Mouse (Mus musculus) ES-Bruce4 (cell line): ENCODE measurements around the gene Hagh. TPM values are rescaled to one million over a fixed set of nuclear protein-coding genes. Genes with fewer than 3 reads are reported as not detected.

ENCODE experiments used
- H3K27ac ChIP-seq: 2 replicates; pipeline ENCODE4 v1.5.1; 2012; ENCODE audit warnings: low read length, inconsistent platforms; ENCODE audit not compliant: insufficient read depth
- H3K27me3 ChIP-seq: 2 replicates; pipeline ENCODE4 v1.6.1; 2012; ENCODE audit warnings: mild to moderate bottlenecking, low read length, inconsistent platforms; ENCODE audit not compliant: control insufficient read depth, poor library complexity, insufficient read depth, severe bottlenecking
- H3K36me3 ChIP-seq: 2 replicates; pipeline ENCODE4 v1.6.1; 2012; ENCODE audit warnings: inconsistent platforms, mild to moderate bottlenecking, low read length, moderate library complexity; ENCODE audit not compliant: control insufficient read depth, poor library complexity, insufficient read depth, severe bottlenecking
- H3K4me1 ChIP-seq: one replicate; pipeline ENCODE4 v1.8.1; 2011; ENCODE audit warnings: low read length; ENCODE audit not compliant: control insufficient read depth, insufficient read depth
- H3K4me3 ChIP-seq: 2 replicates; pipeline ENCODE4 v1.5.1; 2011; ENCODE audit warnings: low read depth, mild to moderate bottlenecking, low read length
- H3K9ac ChIP-seq: 2 replicates; pipeline ENCODE4 v1.6.1; 2012; ENCODE audit warnings: low read depth, mild to moderate bottlenecking, inconsistent platforms; ENCODE audit not compliant: poor library complexity, severe bottlenecking
- H3K9me3 ChIP-seq: replicated peaks from 2 replicates; pipeline ENCODE4 v1.6.1; 2012; ENCODE audit warnings: mild to moderate bottlenecking, low read length, inconsistent platforms; ENCODE audit not compliant: control insufficient read depth, poor library complexity, insufficient read depth, severe bottlenecking
- CTCF ChIP-seq: IDR thresholded peaks from one replicate; pipeline ENCODE4 v1.8.1; 2011; ENCODE audit warnings: low read depth, low read length
- EP300 ChIP-seq: IDR thresholded peaks from 2 replicates; pipeline ENCODE4 v1.6.1; 2011; ENCODE audit warnings: low read depth, low read length; ENCODE audit not compliant: insufficient read depth
- POLR2A ChIP-seq: IDR thresholded peaks from one replicate; pipeline ENCODE4 v1.8.1; 2011; ENCODE audit warnings: low read length; ENCODE audit not compliant: insufficient read depth
- polyA plus RNA-seq: library from polyadenylated mRNA; stranded (reverse); fragments of >200 nt; gene quantifications from 2 replicates; pipeline ENCODE4 v1.2.4, GENCODE M21; 2011; ENCODE audit warnings: low read depth; ENCODE audit not compliant: missing spikeins, insufficient read depth, insufficient read length

Hagh gene
- polyA plus RNA-seq, 1 experiment = 26.9 TPM

DNA sequence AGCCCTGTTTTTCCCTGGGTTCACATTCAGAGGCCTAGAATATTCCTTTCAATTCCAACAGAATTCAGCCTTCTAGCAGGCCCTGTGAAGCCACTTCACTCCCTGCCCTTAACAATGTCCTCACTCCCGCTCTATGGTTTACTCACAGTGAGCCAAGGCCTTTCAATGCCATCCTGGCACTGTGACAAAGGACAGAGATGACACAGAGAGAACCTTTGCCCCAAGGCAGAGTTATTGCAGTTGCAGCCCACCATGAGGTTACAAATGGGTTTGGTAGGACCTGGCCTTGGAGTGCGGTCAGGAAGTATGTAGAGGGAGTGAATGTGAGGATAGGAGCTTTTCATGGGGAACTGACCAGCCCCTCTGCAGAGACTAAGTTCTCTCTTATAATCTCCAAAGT, 67.6 kb downstream of the Hagh start:
- H3K36me3 ChIP-seq = peaks cover 17% of the 10 kb centered on the region
- no peaks in the 10 kb centered on the region for H3K9me3 ChIP-seq
- no peaks in the 10 kb centered on the region for H3K27me3 ChIP-seq
- H3K4me3 ChIP-seq = no peak overlapping the region
- no peak overlapping the region for H3K9ac ChIP-seq
- no peak overlapping the region for H3K27ac ChIP-seq
- no peak for TF ChIP-seq EP300
- TF ChIP-seq POLR2A = no peak
- TF ChIP-seq CTCF = no peak
- H3K4me1 ChIP-seq = no peaks in the 10 kb centered on the region

DNA sequence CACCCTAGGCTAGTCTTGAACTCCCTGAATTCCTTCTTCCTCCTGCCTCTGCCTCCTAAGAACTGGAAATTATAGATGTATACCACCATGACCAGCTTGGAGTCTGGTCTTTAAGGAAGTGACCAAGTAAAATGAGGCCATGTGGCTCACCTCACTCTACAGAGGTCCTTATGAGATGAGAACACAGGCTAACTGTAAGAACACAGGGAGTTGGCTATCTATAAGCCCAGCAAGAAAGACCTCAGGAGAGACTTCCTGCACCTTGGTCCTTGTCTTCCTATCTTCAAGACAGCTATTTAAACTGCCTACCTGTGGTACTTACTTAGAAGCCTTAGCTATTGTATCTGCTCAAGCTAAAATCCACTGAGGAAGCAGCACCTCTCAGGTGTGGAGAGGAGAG, 74.0 kb downstream of the Hagh start:
- peaks cover 27% of the 10 kb centered on the region for H3K36me3 ChIP-seq
- H3K9me3 ChIP-seq = no peaks in the 10 kb centered on the region
- H3K4me3 ChIP-seq = no peak overlapping the region
- H3K27me3 ChIP-seq = no peaks in the 10 kb centered on the region
- H3K27ac ChIP-seq = no peak overlapping the region
- H3K4me1 ChIP-seq = no peaks in the 10 kb centered on the region
- no peak overlapping the region for H3K9ac ChIP-seq
- TF ChIP-seq EP300 (no peak), CTCF (no peak)

Other genes starting within 250 kb of the Hagh start
- gene Tsc2, start 207.5 kb upstream of the Hagh start, polyA plus RNA-seq = 51.1 and 53.2 TPM in 2 replicates
- gene Nthl1, start 207.5 kb upstream of the Hagh start, polyA plus RNA-seq = 21.5 and 27.2 TPM in 2 replicates
- 10.3 and 13.5 TPM in 2 replicates for gene Slc9a3r2, start 189.8 kb upstream of the Hagh start, polyA plus RNA-seq
- 1.6 TPM in 1 of 2 replicates, not detected in the other for gene Npw, start 181.7 kb upstream of the Hagh start, polyA plus RNA-seq
- gene Zfp598, start 170.5 kb upstream of the Hagh start, polyA plus RNA-seq = 39.0 and 42.1 TPM in 2 replicates
- gene Syngr3, start 150.2 kb upstream of the Hagh start, polyA plus RNA-seq = 8.1 and 8.9 TPM in 2 replicates
- 79.6 and 84.0 TPM in 2 replicates for gene Gfer, start 144.0 kb upstream of the Hagh start, polyA plus RNA-seq
- 1.2 and 2.3 TPM in 2 replicates for gene Noxo1, start 143.9 kb upstream of the Hagh start, polyA plus RNA-seq
- 43.3 and 44.4 TPM in 2 replicates for gene Tbl3, start 132.5 kb upstream of the Hagh start, polyA plus RNA-seq
- gene Rnf151, start 122.1 kb upstream of the Hagh start, polyA plus RNA-seq = not detected in 2 replicates
- gene Rps2, start 122.0 kb upstream of the Hagh start, polyA plus RNA-seq = 1,670 and 1,851 TPM in 2 replicates
- 88.7 and 90.9 TPM in 2 replicates for gene Ndufb10, start 115.7 kb upstream of the Hagh start, polyA plus RNA-seq
- 0.65 TPM in 1 of 2 replicates, not detected in the other for gene Rpl3l, start 112.3 kb upstream of the Hagh start, polyA plus RNA-seq
- gene Msrb1, start 103.5 kb upstream of the Hagh start, polyA plus RNA-seq = 27.8 and 34.5 TPM in 2 replicates
- 0.72 TPM in 1 of 2 replicates, not detected in the other for gene Hs3st6, start 87.2 kb upstream of the Hagh start, polyA plus RNA-seq
- gene Meiob, start 35.9 kb upstream of the Hagh start, polyA plus RNA-seq = not detected in 2 replicates
- gene Fahd1, start 10.2 kb downstream of the Hagh start, polyA plus RNA-seq = 11.2 and 11.7 TPM in 2 replicates
- 3.0 and 3.8 TPM in 2 replicates for gene Igfals, start 25.9 kb downstream of the Hagh start, polyA plus RNA-seq
- gene Nubp2, start 46.2 kb downstream of the Hagh start, polyA plus RNA-seq = 29.8 and 39.0 TPM in 2 replicates
- gene Spsb3, start 46.5 kb downstream of the Hagh start, polyA plus RNA-seq = 10.5 and 13.8 TPM in 2 replicates
- gene Eme2, start 54.9 kb downstream of the Hagh start, polyA plus RNA-seq = 4.0 and 6.8 TPM in 2 replicates
- gene Mrps34, start 55.0 kb downstream of the Hagh start, polyA plus RNA-seq = 29.9 and 35.5 TPM in 2 replicates
- gene Nme3, start 56.4 kb downstream of the Hagh start, polyA plus RNA-seq = 31.1 and 32.3 TPM in 2 replicates
- gene Mapk8ip3, start 96.8 kb downstream of the Hagh start, polyA plus RNA-seq = 54.8 and 59.5 TPM in 2 replicates
- gene Jpt2, start 120.5 kb downstream of the Hagh start, polyA plus RNA-seq = 220 and 226 TPM in 2 replicates
- 18.1 and 19.4 TPM in 2 replicates for gene Cramp1l, start 175.6 kb downstream of the Hagh start, polyA plus RNA-seq
- 24.2 and 32.6 TPM in 2 replicates for gene Ift140, start 175.9 kb downstream of the Hagh start, polyA plus RNA-seq
- gene Tmem204, start 243.4 kb downstream of the Hagh start, polyA plus RNA-seq = 0.70 TPM in 1 of 2 replicates, not detected in the other